Mouse (Mus musculus) brain, embryonic 14.5 days (tissue): ENCODE results near the gene Sept8.

ENCODE experiments used
- CTCF ChIP-seq: fragments of 200-500 bp; IDR thresholded peaks from 2 replicates; pipeline ENCODE4 v1.5.1; 2012; ENCODE audit warnings: inconsistent platforms, mild to moderate bottlenecking, moderate library complexity, borderline replicate concordance; ENCODE audit not compliant: insufficient read depth, insufficient read length; ENCODE audit errors: extremely low read depth
- POLR2A ChIP-seq: fragments of 200-500 bp; IDR thresholded peaks from 2 replicates; pipeline ENCODE4 v1.6.1; 2012; ENCODE audit warnings: mild to moderate bottlenecking, inconsistent platforms, borderline replicate concordance; ENCODE audit not compliant: poor library complexity, insufficient read depth, insufficient read length, severe bottlenecking; ENCODE audit errors: extremely low read depth

DNA sequence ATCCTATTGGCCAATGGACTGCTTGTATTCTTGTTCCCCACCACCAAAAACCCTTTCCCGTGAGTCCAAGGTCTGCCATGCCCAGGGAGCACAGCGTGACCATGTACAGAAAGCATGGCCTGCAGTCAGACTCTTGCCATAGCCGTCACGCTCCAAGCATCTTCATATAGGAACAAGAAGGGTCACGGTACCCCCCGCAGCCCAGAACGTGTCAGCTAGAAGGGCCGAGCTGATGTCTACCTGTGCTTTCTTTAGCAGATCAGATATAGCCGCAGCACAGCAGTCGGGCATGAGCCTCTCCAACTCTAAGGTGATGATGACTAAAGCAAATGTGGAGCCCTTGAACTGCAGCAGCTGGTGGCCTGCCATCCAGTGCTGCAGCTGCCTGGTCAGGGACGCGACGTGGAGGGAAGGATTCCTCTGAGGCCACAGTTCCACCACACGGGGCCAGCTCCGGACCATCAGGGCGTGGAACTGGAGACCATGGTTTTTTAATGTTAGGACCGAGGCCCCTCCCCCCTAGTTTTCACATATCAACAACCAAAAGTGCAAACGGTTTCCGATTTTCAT, 29.1 kb downstream of the Sept8 start:
- no peak for TF ChIP-seq CTCF
- no peak for TF ChIP-seq POLR2A
